Mouse (Mus musculus): ENCODE results near the gene Pola1.
"Not testable (repeated sequence)": the region's sequence is repeated elsewhere in the genome, so short reads cannot be mapped to it uniquely, and the experiment has no call there.

Pola1 gene

DNA sequence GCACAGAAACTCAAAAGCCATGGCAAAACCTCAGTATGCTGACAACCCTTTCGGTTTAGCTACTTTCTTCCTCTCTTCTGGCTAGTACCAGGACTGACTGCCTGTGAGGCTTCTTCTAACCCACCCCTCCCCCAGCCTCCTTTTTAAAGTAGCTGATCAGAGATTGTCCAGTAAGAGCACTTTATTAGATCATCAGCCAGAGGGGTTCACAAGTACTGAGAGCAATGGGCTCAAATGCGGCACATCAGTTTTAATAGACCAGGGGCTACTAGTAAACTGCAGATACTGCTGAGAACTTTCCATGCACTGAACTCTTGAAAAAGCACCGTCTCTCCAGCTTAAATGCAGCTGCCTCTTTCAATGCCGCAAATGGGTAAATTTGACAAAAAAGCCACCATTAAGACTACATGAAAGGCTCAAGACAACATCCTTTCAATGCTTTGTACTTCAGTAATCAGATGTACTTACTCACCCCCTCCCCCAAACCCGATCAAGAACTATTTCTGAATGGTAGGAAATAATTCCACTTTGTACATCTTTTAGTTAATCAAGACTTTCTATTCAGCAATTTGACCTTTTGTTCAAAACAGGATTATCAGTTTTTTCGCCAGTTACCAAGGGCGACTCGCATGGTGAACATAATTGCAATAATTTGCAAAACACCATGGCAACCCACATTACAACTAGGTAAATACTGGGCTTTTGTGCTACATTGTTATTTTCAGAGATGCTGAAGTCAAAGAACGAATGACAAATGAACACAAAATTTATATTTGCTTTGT is 202.8 kb downstream of the Pola1 start:
- DNase-seq: no peak

DNA sequence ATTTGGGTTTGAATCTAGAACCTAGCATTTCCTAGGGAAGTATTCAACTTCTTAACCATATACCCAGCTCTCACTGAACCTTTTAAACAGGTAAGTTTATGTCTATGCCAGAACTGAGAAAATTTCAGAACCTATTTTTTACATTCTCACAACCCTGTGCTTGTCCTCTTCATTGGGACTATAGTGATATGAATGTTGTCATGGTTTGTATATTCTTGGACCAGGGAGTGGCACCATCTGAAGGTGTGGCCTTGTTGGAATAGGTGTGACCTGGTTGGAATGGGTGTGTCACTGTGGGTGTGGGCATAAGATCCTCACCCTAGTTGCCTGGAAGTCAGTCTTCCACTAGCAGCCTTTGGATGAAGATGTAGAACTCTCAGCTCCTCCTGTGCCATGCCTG is 231.1 kb downstream of the Pola1 start:
- not testable (repeated sequence) for DNase-seq

DNA sequence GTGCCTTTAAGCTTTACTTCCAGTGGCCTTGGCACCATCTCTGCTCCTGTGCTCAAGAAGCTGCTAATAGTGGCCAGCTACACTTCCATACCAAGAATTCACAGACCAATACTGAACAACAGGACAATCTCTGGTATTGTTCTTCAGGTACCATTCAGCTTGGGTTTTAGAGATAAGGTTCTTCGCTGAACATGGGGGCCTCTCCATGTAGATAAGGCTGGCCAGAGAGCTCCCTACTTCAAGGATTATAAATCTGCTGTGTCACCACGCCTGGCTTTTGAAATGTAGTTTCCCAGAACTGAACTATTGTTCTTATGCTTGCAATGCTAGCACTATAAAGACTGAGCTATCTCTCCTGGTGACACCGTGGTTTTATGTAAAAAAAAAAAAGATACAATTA is 234.9 kb downstream of the Pola1 start:
- no peak for DNase-seq

DNA sequence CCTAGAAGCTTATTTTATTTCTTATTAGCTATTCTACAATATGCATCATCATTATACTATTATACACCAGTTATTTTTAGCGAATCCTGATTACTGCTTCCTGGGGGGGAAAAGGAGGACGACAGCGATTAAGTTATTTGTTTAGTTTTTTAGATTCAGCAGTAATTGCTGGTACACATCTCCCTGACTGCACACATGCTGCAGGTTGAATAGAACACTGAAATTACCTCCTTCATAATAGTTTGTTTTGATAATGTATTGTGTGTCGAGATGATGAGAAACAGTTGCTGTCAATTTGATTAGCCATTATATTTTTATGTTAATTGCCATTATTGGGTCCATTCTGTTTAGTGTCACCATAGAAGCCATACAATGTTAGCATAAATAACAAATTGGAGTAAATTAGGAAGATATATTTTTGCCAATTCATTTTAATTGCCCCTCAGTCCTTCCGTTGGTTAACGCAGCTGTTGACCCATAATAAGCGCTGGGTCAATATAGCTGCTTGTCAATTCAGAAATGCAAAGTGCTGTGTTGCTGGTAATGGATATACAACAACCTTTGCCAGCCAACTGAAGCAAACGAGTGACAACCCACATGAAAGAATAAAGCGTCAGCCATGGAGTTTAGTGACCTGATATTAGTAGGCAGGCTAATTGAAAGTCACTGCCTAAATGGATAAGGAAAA is 254.5 kb downstream of the Pola1 start:
- no peak for DNase-seq

DNA sequence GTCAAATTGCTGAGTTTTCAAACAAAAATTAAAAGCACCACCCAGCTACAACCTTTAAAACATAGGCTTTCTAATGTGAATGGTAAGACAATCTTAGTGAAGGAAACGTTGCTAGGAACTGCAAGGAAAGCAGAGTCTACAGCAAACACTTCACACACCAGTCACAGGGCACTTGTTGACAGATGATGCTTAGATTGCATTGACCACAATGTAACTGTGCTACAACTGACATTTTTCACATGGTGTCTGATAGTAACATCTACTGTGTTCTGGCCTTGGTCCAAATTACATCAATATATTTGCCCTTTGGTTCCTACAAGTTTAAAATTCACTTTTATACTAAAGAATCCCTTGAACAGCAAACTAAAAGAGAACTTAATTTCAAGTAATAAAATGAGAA is 258.5 kb downstream of the Pola1 start:
- no peak for DNase-seq

DNA sequence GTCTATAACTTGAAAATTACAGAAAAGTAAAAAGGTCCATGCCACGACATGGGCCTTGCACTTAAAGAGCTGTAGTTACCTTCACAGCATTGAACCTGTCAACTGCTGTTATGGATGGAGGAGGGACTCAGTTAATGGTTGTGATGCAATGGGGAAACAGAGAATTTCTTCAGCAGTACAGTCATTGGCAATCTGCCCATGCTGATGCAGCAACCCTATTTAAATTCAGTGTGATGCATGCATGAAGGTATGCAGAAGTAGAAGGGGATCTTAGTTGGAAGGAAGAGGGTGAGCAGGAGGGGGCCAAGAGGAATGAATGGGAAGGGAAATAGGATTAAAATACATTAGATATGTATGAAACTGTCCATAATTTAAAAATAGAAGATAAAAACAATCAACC is 262.2 kb downstream of the Pola1 start:
- no peak for DNase-seq

DNA sequence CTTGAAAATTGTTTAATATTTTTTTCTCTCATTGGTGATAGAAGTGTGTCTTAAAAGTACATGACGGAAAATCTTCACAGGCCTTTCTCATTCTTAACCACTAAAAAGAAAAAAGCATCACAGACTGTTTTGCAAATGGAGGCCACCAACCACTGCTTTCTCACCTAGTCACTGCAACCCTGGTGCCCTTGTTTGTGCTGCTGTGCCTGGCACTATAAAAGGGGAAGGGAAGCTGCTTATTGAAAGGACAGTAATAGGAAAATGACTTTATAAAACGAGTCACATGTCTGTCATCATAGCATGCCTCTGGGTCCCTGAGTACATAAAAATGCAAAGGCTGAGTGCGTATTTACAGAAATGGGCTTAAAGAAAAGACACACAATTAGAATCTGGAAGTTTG is 263.7 kb downstream of the Pola1 start:
- no peak for DNase-seq

DNA sequence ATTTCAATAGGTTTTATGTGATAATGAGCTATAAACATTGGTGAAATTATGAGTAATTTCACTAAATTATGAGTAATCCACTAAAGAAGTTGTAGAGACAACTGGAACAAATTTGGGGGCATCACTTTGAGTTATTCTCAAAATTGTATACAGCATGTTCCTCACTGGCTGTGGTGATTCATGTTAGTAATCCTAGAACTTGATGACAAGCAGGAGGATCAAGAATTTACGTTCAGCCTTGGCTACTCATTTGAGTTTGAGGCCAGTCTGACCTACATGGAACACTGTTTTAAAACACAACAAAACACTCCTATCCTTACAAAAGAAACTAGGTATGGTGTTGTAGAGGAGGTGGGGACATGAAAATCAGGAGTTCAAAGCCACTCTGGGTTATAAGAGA is 310.6 kb downstream of the Pola1 start:
- DNase-seq: no peak

DNA sequence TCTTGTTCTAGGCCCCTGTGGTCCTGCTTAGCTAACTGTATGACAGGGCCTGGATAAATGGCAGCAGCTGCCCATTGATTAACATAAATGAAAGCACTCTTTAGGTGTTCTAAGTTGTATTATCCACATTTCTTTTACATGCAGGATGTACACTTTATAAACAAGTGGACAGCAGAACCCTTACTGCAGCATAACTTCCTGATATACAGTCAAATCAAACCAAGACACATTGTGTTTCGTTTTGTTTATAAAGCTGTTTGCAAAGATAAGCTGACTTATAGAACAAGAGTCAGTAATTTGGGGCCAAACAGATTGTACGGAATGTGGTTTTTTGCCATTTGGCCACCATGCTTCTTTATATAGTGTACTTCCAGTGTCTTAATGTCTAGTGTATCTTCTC is 312.0 kb downstream of the Pola1 start:
- no peak for DNase-seq

DNA sequence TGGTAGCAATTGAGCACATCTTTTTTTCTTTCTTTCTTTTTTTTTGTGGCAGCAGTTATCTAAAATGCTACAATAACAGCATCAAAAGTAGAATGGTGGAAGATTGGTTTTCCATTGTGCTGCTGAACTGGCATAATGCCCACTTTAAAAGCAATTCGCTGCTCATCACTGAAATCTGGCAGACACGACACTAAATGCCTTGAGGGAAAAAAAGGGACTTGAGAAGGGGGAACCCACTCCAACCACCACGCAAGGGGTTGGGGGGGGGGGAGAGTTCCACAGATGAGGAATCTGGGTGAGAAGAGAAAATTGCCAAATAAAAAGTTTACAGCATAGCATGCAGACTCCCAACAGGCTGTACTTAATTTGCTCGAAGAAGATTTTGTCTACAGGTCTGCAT is 314.4 kb downstream of the Pola1 start:
- DNase-seq: no peak

DNA sequence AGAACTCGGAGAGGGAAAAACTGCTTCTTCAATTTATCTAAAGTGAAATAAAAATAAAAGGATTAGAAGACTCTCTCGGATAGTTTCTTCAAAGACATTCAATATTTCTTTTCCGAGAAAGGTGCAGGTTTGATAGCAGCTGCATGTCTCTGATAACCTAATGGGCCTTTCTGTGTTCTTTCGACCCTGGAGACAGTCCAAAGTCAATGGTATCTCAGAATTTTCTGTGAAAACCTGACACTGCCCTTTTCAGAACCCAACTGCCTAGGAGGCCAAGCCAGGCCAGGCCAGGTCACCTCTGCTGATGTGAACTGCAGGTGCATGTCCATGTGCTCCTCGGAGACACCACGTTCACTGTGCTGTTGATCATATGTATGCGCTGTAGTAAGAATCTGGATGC is 326.2 kb downstream of the Pola1 start:
- DNase-seq: no peak

DNA sequence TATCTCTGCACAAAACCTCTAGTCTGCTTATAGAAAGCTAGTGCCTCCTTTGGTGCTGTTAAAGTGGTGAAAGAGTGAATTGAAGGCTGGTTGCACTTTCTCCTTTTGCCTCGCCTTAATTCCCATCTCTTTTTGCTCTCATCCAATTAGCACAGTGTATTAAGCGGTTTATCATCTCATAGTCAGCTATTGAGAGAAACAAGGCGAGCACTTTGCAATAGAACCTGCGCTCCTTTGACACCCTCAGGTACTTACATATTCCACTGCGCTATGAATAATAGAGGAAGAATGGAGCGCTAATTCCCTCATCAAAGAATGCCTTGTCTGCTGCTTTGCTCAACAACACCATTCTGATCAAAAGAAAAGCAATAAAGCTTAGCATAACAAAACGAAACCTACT is 330.2 kb downstream of the Pola1 start:
- DNase-seq: no peak

DNA sequence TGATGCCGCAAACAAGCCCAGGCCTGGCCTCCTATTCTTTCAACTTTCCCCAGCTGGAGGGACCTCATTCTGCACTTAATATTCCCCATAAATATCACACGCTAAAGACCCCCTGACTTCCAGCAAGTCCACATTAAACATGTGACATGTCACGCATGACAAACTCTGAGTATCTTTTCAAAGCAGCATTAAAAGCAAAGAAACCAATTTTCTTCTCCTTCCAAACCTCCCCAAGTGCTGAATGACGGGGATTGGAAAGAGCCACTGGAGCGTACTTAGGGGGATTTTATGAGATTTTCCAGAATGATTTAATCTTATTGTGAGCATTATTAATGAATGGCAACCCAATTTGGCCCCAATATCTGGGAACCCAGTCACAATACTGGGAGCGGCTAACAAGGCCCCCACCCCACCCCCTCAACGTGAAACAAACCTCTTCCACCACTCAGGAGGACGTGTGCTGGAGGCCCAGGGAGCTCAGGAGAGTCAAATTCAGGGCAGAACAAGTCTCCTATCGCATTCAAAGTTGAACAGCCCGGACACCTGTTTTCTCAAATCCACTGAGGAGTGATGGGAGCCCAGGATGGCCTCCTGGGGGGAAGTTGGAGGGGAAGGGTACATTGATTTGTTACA is 331.7 kb downstream of the Pola1 start:
- DNase-seq: no peak

DNA sequence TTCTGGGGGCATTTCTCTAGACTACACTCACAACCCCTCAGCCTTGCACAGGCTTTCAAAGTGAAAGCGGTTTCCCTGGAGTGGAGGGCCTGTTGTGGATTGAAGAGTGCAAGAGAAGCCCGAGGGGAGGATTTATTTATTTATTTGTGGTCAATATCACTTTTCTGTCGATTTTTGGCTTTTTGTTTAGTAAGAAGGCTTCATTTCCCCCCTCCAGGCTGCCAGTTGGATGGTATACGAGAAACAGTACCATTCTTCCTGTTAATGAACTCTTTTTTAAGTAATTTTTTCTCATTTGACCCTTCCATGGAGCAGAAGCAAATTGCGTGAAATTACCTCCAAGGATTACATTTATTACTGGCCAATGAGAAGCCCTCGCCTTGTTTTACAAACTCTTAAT is 332.2 kb downstream of the Pola1 start:
- no peak for DNase-seq

DNA sequence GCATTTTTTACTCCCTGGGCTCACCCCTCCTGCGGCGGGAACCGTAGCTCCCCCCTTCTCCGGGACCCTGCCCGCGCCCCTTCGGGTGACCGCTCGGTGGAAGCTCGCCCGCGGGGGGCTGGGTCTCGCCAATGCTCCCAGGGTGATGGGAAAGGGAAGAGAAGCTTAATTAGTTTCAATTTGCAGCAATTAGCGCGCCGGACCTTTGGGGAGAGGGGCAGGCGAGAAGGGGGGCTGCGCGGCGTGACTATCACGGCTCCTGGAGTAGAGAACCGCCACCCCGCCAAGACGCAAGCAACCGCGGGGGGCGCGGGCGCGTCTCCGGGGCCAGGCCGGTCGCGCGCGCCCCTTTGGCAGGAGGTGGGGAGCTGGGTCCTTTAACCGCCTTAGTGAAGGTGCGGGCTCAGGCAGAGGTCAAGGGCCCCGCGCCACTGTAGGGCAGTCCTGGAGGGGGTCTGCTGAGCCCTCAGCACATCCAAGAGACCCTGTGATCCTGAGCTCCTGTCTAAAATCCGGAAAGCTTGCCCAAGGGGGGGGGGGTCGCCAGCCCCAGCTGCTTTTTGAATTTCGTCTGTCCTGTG is 332.8 kb downstream of the Pola1 start:
- DNase-seq: no peak

DNA sequence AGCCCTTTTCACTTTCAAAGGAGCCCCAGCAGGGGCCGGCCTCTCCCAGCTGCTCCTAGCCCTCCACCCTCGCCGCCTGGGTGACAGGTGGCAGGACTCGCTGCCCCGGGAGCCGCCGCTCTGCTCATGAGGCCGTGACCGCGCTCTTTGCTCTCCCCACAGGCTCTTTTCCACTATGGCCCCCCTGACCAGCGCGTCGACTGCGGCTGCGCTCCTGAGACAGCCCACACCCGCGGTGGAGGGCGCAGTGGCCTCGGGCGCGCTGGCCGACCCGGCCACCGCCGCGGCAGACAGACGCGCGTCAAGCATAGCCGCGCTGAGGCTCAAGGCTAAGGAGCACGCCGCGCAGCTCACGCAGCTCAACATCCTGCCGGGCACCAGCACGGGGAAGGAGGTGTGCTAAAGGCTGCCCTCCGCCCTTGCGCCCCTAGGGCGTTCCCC is 334.9 kb downstream of the Pola1 start:
- DNase-seq: no peak

DNA sequence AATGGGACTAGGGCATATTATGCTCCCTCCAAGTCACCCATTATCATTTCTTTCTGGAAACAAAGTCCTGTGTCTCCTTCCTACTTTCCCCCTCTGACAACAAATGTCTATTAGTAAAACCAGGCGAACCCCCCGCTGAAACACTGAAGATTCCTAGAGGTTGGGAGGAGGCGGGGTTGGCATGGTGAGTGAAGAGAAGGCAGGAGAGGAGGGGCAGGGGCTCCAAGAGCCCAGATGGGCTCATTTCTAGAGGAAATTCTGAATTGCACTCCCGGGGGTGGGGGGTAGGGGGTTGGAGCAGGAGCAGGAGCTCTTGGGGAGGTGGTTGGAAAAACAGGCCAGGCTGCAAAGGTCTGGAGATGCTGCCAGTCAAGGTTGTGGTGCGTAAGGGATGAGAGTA is 336.1 kb downstream of the Pola1 start:
- no peak for DNase-seq

DNA sequence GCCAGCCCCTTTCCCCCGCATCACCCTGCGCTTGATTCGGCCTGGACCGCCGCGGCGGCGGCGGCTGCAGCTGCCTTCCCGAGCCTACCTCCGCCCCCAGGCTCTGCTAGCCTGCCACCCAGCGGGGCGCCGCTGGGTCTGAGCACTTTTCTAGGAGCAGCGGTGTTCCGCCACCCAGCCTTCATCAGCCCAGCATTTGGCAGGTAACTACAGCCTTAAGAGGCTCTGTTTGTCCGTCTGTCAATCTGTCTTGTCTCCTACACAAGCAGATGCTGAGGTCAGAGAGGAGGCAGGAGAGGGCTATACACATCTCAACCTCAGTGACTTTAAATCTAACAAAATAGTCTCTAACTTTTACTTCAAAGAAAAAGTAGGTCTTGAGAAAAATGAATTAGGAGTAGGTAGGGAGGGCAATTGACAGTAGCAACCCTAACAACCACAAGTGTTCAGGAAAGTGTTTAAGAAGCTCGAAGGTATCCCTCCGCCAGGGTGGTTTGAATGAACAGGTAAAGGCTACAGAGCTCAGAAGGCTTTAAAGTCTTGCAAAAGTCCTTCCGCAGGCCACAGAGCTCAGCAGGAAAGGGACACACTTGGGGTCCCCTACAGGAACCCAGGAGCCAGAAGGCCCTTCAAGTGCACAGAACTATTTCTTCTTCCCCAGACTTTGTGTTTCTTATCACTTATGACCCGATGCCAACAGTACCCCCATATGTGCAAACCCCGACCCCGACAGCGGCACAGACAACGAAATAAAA is 337.0 kb downstream of the Pola1 start:
- DNase-seq: no peak

DNA sequence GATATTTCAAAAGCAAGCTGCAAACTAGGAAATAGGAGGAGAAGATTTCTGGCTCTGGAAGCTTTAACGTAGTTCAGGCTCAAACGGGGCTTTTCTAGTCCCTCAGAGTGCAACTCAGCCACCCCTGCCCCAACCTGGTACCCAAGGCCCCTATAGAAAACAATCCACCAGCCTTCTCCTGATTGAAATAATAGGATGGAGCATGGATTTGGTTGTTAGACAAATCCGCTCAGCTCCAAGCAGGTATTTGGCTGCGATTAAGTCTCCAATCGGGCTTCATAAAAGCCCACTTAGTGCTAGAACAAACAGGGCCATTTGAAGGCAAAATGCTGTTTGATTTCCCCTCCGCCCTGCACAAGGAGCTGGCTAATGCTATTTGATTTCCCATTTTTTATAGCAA is 339.9 kb downstream of the Pola1 start:
- no peak for DNase-seq

DNA sequence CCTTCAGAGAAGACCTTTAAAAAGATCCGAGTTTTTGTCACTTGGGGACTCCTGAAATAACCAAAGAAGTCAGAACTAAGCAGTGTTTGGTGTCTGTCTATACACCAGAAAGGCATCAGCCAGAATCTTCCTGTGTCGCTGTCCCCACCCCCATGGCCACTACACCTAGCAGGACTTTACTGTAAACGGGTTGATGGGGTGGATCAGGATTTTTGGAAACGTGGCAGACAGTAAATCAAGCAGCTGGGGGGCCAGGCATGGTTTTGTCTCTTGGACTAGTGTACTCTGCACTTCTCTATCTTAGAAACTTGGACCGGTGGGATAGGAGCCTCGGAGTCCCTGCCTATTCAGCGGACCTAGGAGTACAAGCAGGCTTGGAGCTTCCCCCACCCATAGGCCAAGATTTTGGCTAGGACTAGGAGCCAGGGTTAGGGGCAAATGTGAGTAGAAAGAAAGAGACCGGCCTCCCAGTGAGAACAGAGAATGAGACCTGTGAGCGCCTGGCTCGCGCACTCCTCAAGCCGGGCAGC is 342.0 kb downstream of the Pola1 start:
- DNase-seq: no peak

DNA sequence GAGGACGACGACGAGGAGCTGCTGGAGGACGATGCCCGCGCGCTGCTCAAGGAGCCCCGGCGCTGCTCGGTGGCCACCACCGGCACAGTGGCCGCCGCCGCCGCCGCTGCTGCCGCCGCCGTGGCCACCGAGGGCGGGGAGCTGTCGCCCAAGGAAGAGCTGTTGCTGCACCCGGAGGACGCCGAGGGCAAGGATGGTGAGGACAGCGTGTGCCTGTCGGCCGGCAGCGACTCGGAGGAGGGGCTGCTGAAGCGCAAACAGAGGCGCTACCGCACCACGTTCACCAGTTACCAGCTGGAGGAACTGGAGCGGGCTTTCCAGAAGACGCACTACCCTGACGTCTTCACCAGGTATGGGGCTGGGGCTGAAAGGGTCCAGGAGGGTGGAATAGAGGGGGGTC is 342.9 kb downstream of the Pola1 start:
- no peak for DNase-seq

DNA sequence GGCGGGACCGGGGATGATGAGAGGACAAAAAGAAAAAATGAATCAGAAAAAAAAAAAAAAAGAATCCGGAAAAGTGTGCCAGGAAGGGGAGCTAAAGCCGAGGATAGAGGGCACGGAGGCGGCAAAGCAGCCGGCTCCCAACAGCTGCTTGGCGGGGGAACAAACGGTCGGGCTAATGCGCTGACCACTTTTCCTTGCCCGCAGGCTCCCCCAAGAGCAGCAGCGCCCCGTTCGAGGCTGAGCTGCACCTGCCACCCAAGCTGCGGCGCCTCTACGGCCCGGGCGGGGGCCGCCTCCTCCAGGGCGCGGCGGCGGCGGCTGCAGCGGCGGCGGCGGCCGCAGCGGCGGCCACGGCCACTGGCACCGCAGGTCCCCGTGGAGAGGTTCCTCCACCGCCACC is 343.6 kb downstream of the Pola1 start:
- DNase-seq: no peak
